Mouse (Mus musculus): ENCODE results near the gene Olfr1367.

Olfr1367 gene

GRCm38 (mm10) chr13:21397486-21397885, 50.8 kb downstream of the Olfr1367 start:
- DNase-seq = no peak
